Mouse (Mus musculus): Measurements from ENCODE around the gene Med27. TPM values are rescaled to one million over a fixed set of nuclear protein-coding genes. Genes with fewer than 3 reads are reported as not detected.

The Med27 gene
- polyA plus RNA-seq, 1 experiment from 2014 or later: 76.0 TPM

DNA sequence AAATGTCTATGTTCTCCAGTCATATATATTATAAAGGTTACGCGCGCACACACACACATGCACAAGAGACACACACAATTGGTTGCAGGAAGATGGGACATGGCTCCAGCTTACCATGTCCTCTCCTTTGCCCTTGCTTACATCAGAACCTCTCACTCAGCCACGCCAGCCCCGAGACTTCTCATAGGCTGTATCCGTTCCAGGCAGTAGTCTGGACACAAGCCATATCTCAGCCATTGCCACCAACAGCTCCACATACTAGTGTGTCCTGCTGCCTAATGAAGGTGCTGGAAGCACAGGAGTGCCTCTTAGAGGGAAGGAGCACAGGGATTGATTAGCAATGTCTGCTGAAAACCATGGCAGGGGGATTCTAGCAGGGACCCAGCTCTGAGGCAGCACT, 211.9 kb downstream of the Med27 start:
- Histone ChIP-seq H3K36me3 (ENCODE audit: control insufficient read depth, insufficient read depth, low read length) (no peaks in the 10 kb centered on the region), H3K9me3 (ENCODE audit: control insufficient read depth, low read length) (no peaks in the 10 kb centered on the region), H3K27me3 (ENCODE audit: control insufficient read depth, insufficient read depth, low read length) (no peaks in the 10 kb centered on the region), H3K4me2 (ENCODE audit: low read depth) (no peak overlapping the region), H3K4me1 (ENCODE audit: control insufficient read depth, insufficient read depth, low read length) (no peaks in the 10 kb centered on the region), H3K4me3 (ENCODE audit: low read depth, low read length) (no peak overlapping the region), H3K9ac (ENCODE audit: low read length) (no peak overlapping the region), H3K27ac (ENCODE audit: low read depth, low read length) (no peak overlapping the region)
- DNase-seq (ENCODE audit: low spot score): no peak
- no peak for ATAC-seq (ENCODE audit: insufficient read depth, low FRiP score, low TSS enrichment)
- 90% methylated on average over 6 of the region's 6 CpGs for WGBS

DNA sequence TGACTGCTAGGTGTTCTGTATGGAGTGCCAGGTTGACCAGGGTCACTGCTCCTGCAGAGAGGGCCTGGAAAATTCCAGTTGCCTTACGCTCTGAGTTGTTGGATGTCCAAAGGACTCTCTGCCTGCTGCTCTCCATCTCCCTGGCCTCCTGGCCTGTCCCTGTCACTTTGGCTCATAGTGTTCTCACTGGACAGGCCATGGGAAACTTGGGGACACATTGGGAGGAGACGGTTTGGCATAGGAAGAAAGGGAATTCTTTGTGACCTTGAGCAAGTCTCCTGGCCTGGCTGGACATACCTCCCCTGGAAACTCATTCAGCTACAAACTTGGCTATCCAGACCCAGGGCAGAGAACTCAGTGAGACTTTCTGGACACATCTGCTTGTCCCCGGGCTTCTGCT, 213.3 kb downstream of the Med27 start:
- no peak overlapping the region for H3K27ac ChIP-seq (ENCODE audit: low read depth, low read length)
- H3K4me1 ChIP-seq (ENCODE audit: control insufficient read depth, insufficient read depth, low read length): no peaks in the 10 kb centered on the region
- H3K36me3 ChIP-seq (ENCODE audit: control insufficient read depth, insufficient read depth, low read length): no peaks in the 10 kb centered on the region
- no peak overlapping the region for H3K4me2 ChIP-seq (ENCODE audit: low read depth)
- ATAC-seq (ENCODE audit: insufficient read depth, low FRiP score, low TSS enrichment) (no peak), DNase-seq (ENCODE audit: low spot score) (no peak)
- H3K27me3 ChIP-seq (ENCODE audit: control insufficient read depth, insufficient read depth, low read length): no peaks in the 10 kb centered on the region
- no peaks in the 10 kb centered on the region for H3K9me3 ChIP-seq (ENCODE audit: control insufficient read depth, low read length)
- no peak overlapping the region for H3K9ac ChIP-seq (ENCODE audit: low read length)
- 96% methylated on average over 3 of the region's 3 CpGs for WGBS
- H3K4me3 ChIP-seq (ENCODE audit: low read depth, low read length): no peak overlapping the region

DNA sequence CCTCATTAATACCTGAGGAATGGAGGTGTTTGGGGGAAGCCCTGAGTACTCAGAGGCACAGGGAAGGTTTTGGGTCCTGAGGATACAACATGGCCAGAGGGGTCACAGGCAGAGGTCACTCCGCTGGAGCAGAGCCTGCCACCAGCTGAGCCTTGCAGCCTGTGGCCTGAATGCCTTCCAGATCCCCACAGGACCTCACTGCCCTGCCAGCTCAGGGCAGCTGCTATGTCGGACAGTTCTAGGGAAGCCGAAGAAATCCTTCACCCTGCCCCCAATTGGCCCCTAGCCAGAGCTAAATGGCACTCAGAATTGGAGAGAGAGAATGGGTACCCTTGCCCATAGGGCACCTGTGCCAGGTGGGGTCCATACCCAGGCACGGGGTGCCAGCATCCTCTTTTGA, 214.8 kb downstream of the Med27 start:
- H3K27me3 ChIP-seq (ENCODE audit: control insufficient read depth, insufficient read depth, low read length): no peaks in the 10 kb centered on the region
- H3K4me2 ChIP-seq (ENCODE audit: low read depth): no peak overlapping the region
- no peak overlapping the region for H3K9ac ChIP-seq (ENCODE audit: low read length)
- H3K27ac ChIP-seq (ENCODE audit: low read depth, low read length): no peak overlapping the region
- ATAC-seq (ENCODE audit: insufficient read depth, low FRiP score, low TSS enrichment) (no peak), DNase-seq (ENCODE audit: low spot score) (no peak)
- H3K36me3 ChIP-seq (ENCODE audit: control insufficient read depth, insufficient read depth, low read length): no peaks in the 10 kb centered on the region
- WGBS: 75% methylated on average over 4 of the region's 4 CpGs
- H3K4me1 ChIP-seq (ENCODE audit: control insufficient read depth, insufficient read depth, low read length): peaks cover 8% of the 10 kb centered on the region
- no peaks in the 10 kb centered on the region for H3K9me3 ChIP-seq (ENCODE audit: control insufficient read depth, low read length)
- H3K4me3 ChIP-seq (ENCODE audit: low read depth, low read length): no peak overlapping the region

DNA sequence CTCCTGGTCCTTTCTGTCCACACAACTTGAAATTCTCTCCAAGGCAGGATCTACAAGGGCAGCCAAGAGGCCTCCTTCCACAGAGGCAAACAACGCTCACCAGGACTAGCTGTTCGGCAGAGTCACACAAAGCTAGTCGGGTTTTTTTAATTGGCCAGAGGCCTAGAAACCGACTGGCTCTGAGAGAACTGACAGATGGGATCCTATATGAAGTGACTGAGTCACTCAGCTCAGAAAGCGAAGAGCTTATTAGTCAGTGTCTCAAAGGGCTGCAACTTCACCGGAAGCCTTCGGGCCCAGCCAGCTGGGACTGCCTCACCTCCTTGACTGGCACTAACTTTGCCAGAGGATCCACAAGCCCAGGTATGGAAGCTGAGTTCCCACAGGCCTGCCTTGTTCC, 217.4 kb downstream of the Med27 start:
- Histone ChIP-seq H3K9ac (ENCODE audit: low read length) (no peak overlapping the region), H3K4me1 (ENCODE audit: control insufficient read depth, insufficient read depth, low read length) (peaks cover 8% of the 10 kb centered on the region), H3K4me2 (ENCODE audit: low read depth) (no peak overlapping the region), H3K9me3 (ENCODE audit: control insufficient read depth, low read length) (no peaks in the 10 kb centered on the region), H3K36me3 (ENCODE audit: control insufficient read depth, insufficient read depth, low read length) (no peaks in the 10 kb centered on the region), H3K27ac (ENCODE audit: low read depth, low read length) (no peak overlapping the region), H3K27me3 (ENCODE audit: control insufficient read depth, insufficient read depth, low read length) (no peaks in the 10 kb centered on the region), H3K4me3 (ENCODE audit: low read depth, low read length) (no peak overlapping the region)
- no peak for DNase-seq (ENCODE audit: low spot score)
- no peak for ATAC-seq (ENCODE audit: insufficient read depth, low FRiP score, low TSS enrichment)
- WGBS: 79% methylated on average over 7 of the region's 7 CpGs

DNA sequence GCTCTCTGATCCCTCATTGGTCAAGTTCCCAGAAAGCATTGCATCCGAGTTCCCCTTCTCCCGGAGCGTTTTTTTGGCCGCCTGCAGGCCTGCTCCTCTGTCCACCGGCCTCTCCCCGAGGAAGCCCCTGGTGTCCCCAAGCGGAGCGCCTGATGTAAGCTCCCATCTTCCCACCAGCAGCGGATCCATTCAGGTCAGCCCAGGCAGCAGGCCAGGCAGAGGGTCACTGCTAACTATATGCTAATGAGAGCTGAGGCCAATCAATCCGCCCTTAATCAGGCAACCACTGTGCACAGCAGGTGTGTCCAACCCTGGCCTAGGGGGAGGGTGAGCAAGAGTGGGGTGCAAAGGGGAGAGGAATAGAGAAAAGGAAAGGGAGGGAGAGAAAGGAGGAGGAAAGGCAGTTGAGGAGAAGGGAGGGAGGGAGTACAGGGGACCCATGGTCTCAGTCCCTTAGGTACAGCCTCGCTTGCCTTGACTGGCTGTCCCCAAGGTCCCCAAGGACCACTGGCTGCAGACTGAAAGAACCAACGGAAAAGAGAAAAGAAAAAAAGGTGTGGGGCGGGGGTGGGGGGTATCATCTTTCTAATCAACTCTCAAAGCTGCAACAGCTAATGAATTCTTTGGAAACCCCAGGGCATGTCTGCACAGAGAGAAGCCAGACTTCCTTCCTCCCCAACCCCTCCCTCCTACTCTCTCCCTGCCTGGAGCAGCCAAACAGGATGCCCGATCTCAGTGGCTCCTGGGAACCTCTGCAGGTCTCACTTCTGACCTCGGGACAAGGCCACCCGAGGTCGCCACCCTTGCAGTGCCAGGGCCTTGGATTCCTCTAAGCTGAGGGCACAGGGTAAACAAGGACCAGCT, 219.2 kb downstream of the Med27 start:
- Histone ChIP-seq H3K9me3 (ENCODE audit: control insufficient read depth, low read length) (no peaks in the 10 kb centered on the region), H3K4me2 (ENCODE audit: low read depth) (no peak overlapping the region), H3K4me1 (ENCODE audit: control insufficient read depth, insufficient read depth, low read length) (peaks cover 8% of the 10 kb centered on the region), H3K36me3 (ENCODE audit: control insufficient read depth, insufficient read depth, low read length) (no peaks in the 10 kb centered on the region), H3K9ac (ENCODE audit: low read length) (peak overlapping the region; percentile 29), H3K27me3 (ENCODE audit: control insufficient read depth, insufficient read depth, low read length) (no peaks in the 10 kb centered on the region), H3K27ac (ENCODE audit: low read depth, low read length) (0 out of 2 replicates have a peak overlapping the region, but pooled peaks have one; percentile 20), H3K4me3 (ENCODE audit: low read depth, low read length) (no peak overlapping the region)
- ATAC-seq (ENCODE audit: insufficient read depth, low FRiP score, low TSS enrichment): no peak; the same call in 1 of the 2 replicates
- 8% methylated on average over 17 of the region's 17 CpGs for WGBS
- no peak for DNase-seq (ENCODE audit: low spot score)

DNA sequence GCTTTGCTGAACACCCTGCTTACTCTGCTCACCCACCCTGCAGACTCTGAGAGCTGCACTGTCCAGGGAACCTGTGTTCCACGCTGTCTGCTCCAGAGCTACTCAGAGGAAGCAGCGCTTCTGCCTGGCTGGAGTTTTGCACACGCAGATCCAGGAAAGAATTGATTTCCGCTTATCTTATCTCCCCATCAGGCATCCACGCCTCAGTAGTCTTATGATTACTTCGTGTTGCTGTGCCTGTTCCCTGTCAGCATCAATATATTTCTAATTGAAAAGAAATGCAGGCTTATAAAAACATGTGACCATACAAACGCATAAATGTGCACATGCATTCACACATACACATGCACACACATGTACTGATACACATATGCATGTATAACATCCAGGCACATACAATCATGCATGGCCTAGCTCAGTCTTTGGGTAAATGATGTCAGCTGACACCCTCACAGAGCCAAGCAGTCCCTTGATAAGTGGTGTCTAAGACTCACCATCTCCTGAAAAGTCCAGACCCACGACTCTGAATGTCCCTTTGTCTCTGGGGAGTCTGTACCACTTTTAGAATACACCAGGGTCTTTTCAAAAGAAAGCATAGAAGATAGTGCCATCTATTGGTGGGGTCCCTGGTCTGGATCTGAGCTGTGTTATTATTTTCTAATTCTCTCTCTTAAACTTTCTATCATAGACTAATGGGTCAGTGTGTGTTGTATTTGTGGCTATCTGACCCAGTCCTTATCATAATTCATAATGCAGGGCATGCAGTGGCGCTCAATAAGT, 225.5 kb downstream of the Med27 start:
- DNase-seq (ENCODE audit: low spot score) (no peak), ATAC-seq (ENCODE audit: insufficient read depth, low FRiP score, low TSS enrichment) (no peak)
- Histone ChIP-seq H3K27ac (ENCODE audit: low read depth, low read length) (no peak overlapping the region), H3K27me3 (ENCODE audit: control insufficient read depth, insufficient read depth, low read length) (no peaks in the 10 kb centered on the region), H3K9me3 (ENCODE audit: control insufficient read depth, low read length) (no peaks in the 10 kb centered on the region), H3K4me3 (ENCODE audit: low read depth, low read length) (no peak overlapping the region), H3K4me1 (ENCODE audit: control insufficient read depth, insufficient read depth, low read length) (peaks cover 19% of the 10 kb centered on the region), H3K36me3 (ENCODE audit: control insufficient read depth, insufficient read depth, low read length) (no peaks in the 10 kb centered on the region), H3K9ac (ENCODE audit: low read length) (no peak overlapping the region), H3K4me2 (ENCODE audit: low read depth) (no peak overlapping the region)
- WGBS: 75% methylated on average over 9 of the region's 9 CpGs

DNA sequence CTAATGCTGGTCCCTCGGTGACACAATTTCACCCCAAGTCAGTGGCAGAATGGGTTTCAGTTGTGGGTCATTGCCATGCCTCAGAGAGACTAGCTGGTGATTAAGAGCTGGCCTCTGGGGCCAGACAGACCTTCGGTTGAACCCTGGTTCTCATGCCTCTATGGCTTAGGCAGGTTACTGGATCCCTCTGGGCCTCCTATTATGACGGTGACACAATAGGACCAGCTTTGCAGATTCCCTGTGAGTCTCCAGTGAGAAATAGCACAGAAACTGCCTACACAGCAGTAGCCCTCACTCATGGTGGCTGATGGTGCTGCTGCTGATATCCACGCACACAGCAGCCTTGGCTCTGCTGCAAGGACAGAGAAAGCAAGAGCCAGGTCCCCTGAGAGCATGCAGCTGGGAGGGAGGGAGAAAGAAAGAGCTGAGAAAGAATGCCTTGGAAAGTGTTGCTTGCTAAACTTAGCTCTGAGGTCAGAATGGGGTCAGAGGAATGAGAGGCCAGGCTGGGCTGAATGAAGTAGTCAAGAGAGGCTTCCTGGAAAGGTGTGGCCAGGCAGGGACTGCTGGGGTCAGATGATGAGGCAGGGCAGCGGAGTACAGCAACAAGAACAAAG, 226.3 kb downstream of the Med27 start:
- no peak overlapping the region for H3K4me2 ChIP-seq (ENCODE audit: low read depth)
- DNase-seq (ENCODE audit: low spot score): peak; percentile 65
- H3K9me3 ChIP-seq (ENCODE audit: control insufficient read depth, low read length): no peaks in the 10 kb centered on the region
- peaks cover 19% of the 10 kb centered on the region for H3K4me1 ChIP-seq (ENCODE audit: control insufficient read depth, insufficient read depth, low read length)
- H3K27me3 ChIP-seq (ENCODE audit: control insufficient read depth, insufficient read depth, low read length): no peaks in the 10 kb centered on the region
- H3K27ac ChIP-seq (ENCODE audit: low read depth, low read length): peak overlapping the region; percentile 88
- H3K9ac ChIP-seq (ENCODE audit: low read length): peak overlapping the region; percentile 18; the same call in 1 of the 2 replicates
- H3K36me3 ChIP-seq (ENCODE audit: control insufficient read depth, insufficient read depth, low read length): no peaks in the 10 kb centered on the region
- ATAC-seq (ENCODE audit: insufficient read depth, low FRiP score, low TSS enrichment): no peak
- 26% methylated on average over 5 of the region's 5 CpGs for WGBS
- H3K4me3 ChIP-seq (ENCODE audit: low read depth, low read length): no peak overlapping the region

DNA sequence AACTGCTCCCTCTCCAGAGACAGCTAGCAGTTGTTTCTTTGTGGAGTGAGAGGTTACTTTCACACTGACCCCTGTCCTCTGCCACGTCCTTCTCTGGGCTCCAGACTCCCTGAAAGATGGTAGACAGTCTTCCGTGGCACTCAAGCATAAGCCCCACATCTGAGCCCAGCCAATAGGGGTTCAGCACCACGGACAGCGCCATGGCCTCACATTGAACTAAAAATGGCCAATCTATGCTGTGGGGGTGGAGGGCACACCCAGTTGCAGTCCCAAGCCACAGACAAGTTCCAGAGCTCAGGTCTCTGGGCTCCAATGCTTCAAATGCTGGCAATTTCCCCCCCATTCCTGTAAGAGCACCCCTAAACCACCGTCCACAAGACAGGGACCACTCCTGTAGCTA, 227.0 kb downstream of the Med27 start:
- ATAC-seq (ENCODE audit: insufficient read depth, low FRiP score, low TSS enrichment): no peak
- WGBS: 6% methylated on average over 5 of the region's 5 CpGs
- Histone ChIP-seq H3K4me1 (ENCODE audit: control insufficient read depth, insufficient read depth, low read length) (peaks cover 19% of the 10 kb centered on the region), H3K9ac (ENCODE audit: low read length) (peak overlapping the region; percentile 24), H3K27ac (ENCODE audit: low read depth, low read length) (peak overlapping the region; percentile 88), H3K36me3 (ENCODE audit: control insufficient read depth, insufficient read depth, low read length) (no peaks in the 10 kb centered on the region), H3K27me3 (ENCODE audit: control insufficient read depth, insufficient read depth, low read length) (no peaks in the 10 kb centered on the region), H3K4me2 (ENCODE audit: low read depth) (no peak overlapping the region), H3K4me3 (ENCODE audit: low read depth, low read length) (no peak overlapping the region), H3K9me3 (ENCODE audit: control insufficient read depth, low read length) (no peaks in the 10 kb centered on the region)
- peak; percentile 87 for DNase-seq (ENCODE audit: low spot score)
